Comparison of ENCODE assay signal across 30 mouse cellular contexts in genomic region chr5:112300721-112301308, GRCm38 (mm10). TPM values are rescaled to one million over a fixed set of nuclear protein-coding genes. Genes with fewer than 3 reads are reported as not detected.
DNase-seq lines count a peak whose midpoint lies in the region; ATAC-seq and TF ChIP-seq lines count a peak whose summit lies in the region.
"Had no signal": no experiment of that assay in that cellular context is flagged by ENCODE, and none has a peak within 500 bp of the region (broad histone marks: within the 10 kb centered on the region; RNA-seq: fewer than 3 reads in every experiment).

No protein-coding gene starts in this region.

- H3K4me1 ChIP-seq in liver, embryonic 16.5 days (ENCODE audit: control insufficient read depth, low read depth, low read length) = peaks cover 65% of the 10 kb centered on the region
- peaks cover 49% of the 10 kb centered on the region for H3K4me1 ChIP-seq in liver, embryonic 11.5 days (replicated peaks; ENCODE audit: control insufficient read depth, insufficient read depth, low read length)
- no peaks in the 10 kb centered on the region for H3K4me1 ChIP-seq in midbrain, embryonic 15.5 days
- H3K4me1 ChIP-seq: forebrain, embryonic 12.5 days had no signal

- no peaks in the 10 kb centered on the region for H3K9me3 ChIP-seq in liver, embryonic 16.5 days (replicated peaks; ENCODE audit: control insufficient read depth, low read length)
- no peaks in the 10 kb centered on the region for H3K9me3 ChIP-seq in liver, embryonic 11.5 days (ENCODE audit: control insufficient read depth, low read length)
- no peaks in the 10 kb centered on the region for H3K9me3 ChIP-seq in midbrain, embryonic 15.5 days
- H3K9me3 ChIP-seq: embryonic facial prominence, embryonic 10.5 days; embryonic facial prominence, embryonic 15.5 days; forebrain, embryonic 12.5 days; G1E; heart, embryonic 13.5 days; neural tube, embryonic 13.5 days had no signal

- TF ChIP-seq CTCF in layer of hippocampus, adult 2 months (conservative IDR thresholded peaks at IDR 0.05) = no peak

- H3K27me3 ChIP-seq in liver, embryonic 16.5 days (ENCODE audit: control insufficient read depth, insufficient read depth, low read depth, low read length) = no peaks in the 10 kb centered on the region
- no peaks in the 10 kb centered on the region for H3K27me3 ChIP-seq in liver, embryonic 11.5 days (replicated peaks; ENCODE audit: control insufficient read depth, insufficient read depth, low read length)
- H3K27me3 ChIP-seq in midbrain, embryonic 15.5 days (replicated peaks) = no peaks in the 10 kb centered on the region
- H3K27me3 ChIP-seq: embryonic facial prominence, embryonic 15.5 days; forebrain, embryonic 12.5 days; heart, embryonic 13.5 days; neural tube, embryonic 13.5 days had no signal

- peak overlapping the region; percentile 75; the same call in 1 of the 2 replicates for H3K27ac ChIP-seq in layer of hippocampus, adult 2 months
- H3K27ac ChIP-seq in liver, embryonic 16.5 days (ENCODE audit: low read length) = peak overlapping the region; percentile 70
- no peak overlapping the region for H3K27ac ChIP-seq in liver, embryonic 11.5 days (ENCODE audit: low read depth, low read length)
- no peak overlapping the region for H3K27ac ChIP-seq in midbrain, embryonic 15.5 days
- H3K27ac ChIP-seq: embryonic facial prominence, embryonic 15.5 days; forebrain, embryonic 12.5 days; heart, embryonic 13.5 days; hindbrain, postnatal 0 days; kidney, postnatal 0 days; neural tube, embryonic 13.5 days; stomach, postnatal 0 days had no signal

- H3K36me3 ChIP-seq in liver, embryonic 16.5 days (ENCODE audit: control insufficient read depth, insufficient read depth) = peaks cover 2% of the 10 kb centered on the region; the same call in 1 of the 2 replicates
- H3K36me3 ChIP-seq in liver, embryonic 11.5 days (ENCODE audit: control insufficient read depth, insufficient read depth, low read length) = peaks cover 2% of the 10 kb centered on the region; the same call in 1 of the 2 replicates
- H3K36me3 ChIP-seq in midbrain, embryonic 15.5 days (replicated peaks) = no peaks in the 10 kb centered on the region
- H3K36me3 ChIP-seq: forebrain, embryonic 12.5 days; neural tube, embryonic 13.5 days had no signal

- no peak for ATAC-seq in liver, embryonic 16.5 days (ENCODE audit: low read depth)
- no peak for ATAC-seq in liver, embryonic 11.5 days (replicated peaks; ENCODE audit: low FRiP score)
- no peak for ATAC-seq in midbrain, embryonic 15.5 days (replicated peaks)
- ATAC-seq: forebrain, postnatal 0 days; hindbrain, postnatal 0 days; intestine, embryonic 16.5 days had no signal

- no peak overlapping the region for H3K4me2 ChIP-seq in liver, embryonic 16.5 days (ENCODE audit: low read depth, low read length)
- no peak overlapping the region for H3K4me2 ChIP-seq in liver, embryonic 11.5 days
- no peak overlapping the region for H3K4me2 ChIP-seq in midbrain, embryonic 15.5 days
- H3K4me2 ChIP-seq: embryonic facial prominence, embryonic 15.5 days; forebrain, embryonic 12.5 days; heart, embryonic 13.5 days; lung, embryonic 14.5 days; midbrain, embryonic 11.5 days; neural tube, embryonic 13.5 days had no signal

- DNase-seq in adrenal gland, adult 2 months = peak; percentile 32
- no peak for DNase-seq in adrenal gland, postnatal 25 days
- DNase-seq in layer of hippocampus, adult 2 months (ENCODE audit: low spot score in 2 of 2) = no peak
- no peak for DNase-seq in layer of hippocampus, postnatal 25 days (ENCODE audit: extremely low spot score in 1 of 2, low spot score in 1 of 2)
- no peak for DNase-seq in liver, embryonic 11.5 days (ENCODE audit: low spot score)
- DNase-seq in MN1 (ENCODE audit: low spot score) = peak; percentile 30
- DNase-seq: cerebellum, adult 8-10 months; cerebellum, postnatal 25 days; forebrain, postnatal 0 days; gastrocnemius, postnatal 36 days; heart, postnatal 10 days; kidney, adult 8-10 months; left cerebral cortex, postnatal 4 days; lung, embryonic 14.5 days; lung, postnatal 14 days; thymus, adult 18-20 months; thymus, postnatal 25 days had no signal

- WGBS in liver, embryonic 16.5 days (ENCODE audit: insufficient replicate concordance) = 72% methylated on average over 6 of the region's 6 CpGs
- 90% methylated on average over 6 of the region's 6 CpGs for WGBS in liver, embryonic 11.5 days
- WGBS in midbrain, embryonic 15.5 days = 93% methylated on average over 6 of the region's 6 CpGs

- no peak overlapping the region for H3K4me3 ChIP-seq in layer of hippocampus, adult 2 months
- no peak overlapping the region for H3K4me3 ChIP-seq in liver, embryonic 16.5 days (ENCODE audit: low read depth, low read length)
- no peak overlapping the region for H3K4me3 ChIP-seq in liver, embryonic 11.5 days (ENCODE audit: low read depth, low read length)
- no peak overlapping the region for H3K4me3 ChIP-seq in midbrain, embryonic 15.5 days
- H3K4me3 ChIP-seq: embryonic facial prominence, embryonic 10.5 days; embryonic facial prominence, embryonic 15.5 days; forebrain, embryonic 12.5 days; heart, embryonic 13.5 days; neural tube, embryonic 13.5 days had no signal

- H3K9ac ChIP-seq in liver, embryonic 16.5 days (ENCODE audit: low read depth, low read length) = no peak overlapping the region
- H3K9ac ChIP-seq in liver, embryonic 11.5 days (ENCODE audit: low read depth, low read length) = no peak overlapping the region
- no peak overlapping the region for H3K9ac ChIP-seq in midbrain, embryonic 15.5 days
- H3K9ac ChIP-seq: embryonic facial prominence, embryonic 15.5 days; forebrain, embryonic 12.5 days; forebrain, postnatal 0 days; heart, embryonic 13.5 days; lung, embryonic 14.5 days; neural tube, embryonic 13.5 days had no signal

RNA-seq across cellular contexts. Expression of gene Tpst2, which starts 24.3 kb away (rescaled TPM):
- total RNA-seq in adrenal gland, adult 2 months (2021) = 100 to 1,000 TPM; 154 to 322 TPM
- 222 and 270 TPM in 2 replicates for polyA plus RNA-seq in adrenal gland, adult 2 months (2012; rRNA removed)
- total RNA-seq in adrenal gland, postnatal 25 days (2021) = 144 and 210 TPM in 2 replicates
- total RNA-seq in layer of hippocampus, adult 2 months (2021) = 10 to 100 TPM; 45.3 to 45.4 TPM
- 10 to 100 TPM; 45.9 to 46.2 TPM for total RNA-seq in layer of hippocampus, postnatal 25 days (2021)
- polyA plus RNA-seq in liver, embryonic 16.5 days (2015; fragmentation: Nextera tagmentation; extraction: Ambion mirVana) = 38.5 and 38.8 TPM in 2 replicates
- polyA plus RNA-seq in liver, embryonic 11.5 days (2014; fragmentation: Nextera tagmentation; extraction: Ambion mirVana) = 66.0 and 66.7 TPM in 2 replicates
- polyA plus RNA-seq in midbrain, embryonic 15.5 days (2015; fragmentation: Nextera tagmentation; extraction: Ambion mirVana) = 29.4 and 33.7 TPM in 2 replicates

RNA-seq across cellular contexts. Expression of gene Tfip11, which starts 25.3 kb away (rescaled TPM):
- 10 to 100 TPM; 30.3 to 38.7 TPM for total RNA-seq in adrenal gland, adult 2 months (2021)
- 36.6 and 38.1 TPM in 2 replicates for polyA plus RNA-seq in adrenal gland, adult 2 months (2012; rRNA removed)
- 33.3 and 38.6 TPM in 2 replicates for total RNA-seq in adrenal gland, postnatal 25 days (2021)
- 10 to 100 TPM; 40.6 to 40.8 TPM for total RNA-seq in layer of hippocampus, adult 2 months (2021)
- total RNA-seq in layer of hippocampus, postnatal 25 days (2021) = 10 to 100 TPM; 35.3 to 40.1 TPM
- 11.8 and 12.6 TPM in 2 replicates for polyA plus RNA-seq in liver, embryonic 16.5 days (2015; fragmentation: Nextera tagmentation; extraction: Ambion mirVana)
- 24.5 and 30.5 TPM in 2 replicates for polyA plus RNA-seq in liver, embryonic 11.5 days (2014; fragmentation: Nextera tagmentation; extraction: Ambion mirVana)
- 35.7 and 38.2 TPM in 2 replicates for polyA plus RNA-seq in midbrain, embryonic 15.5 days (2015; fragmentation: Nextera tagmentation; extraction: Ambion mirVana)

RNA-seq across cellular contexts. Expression of gene Srrd, which starts 42.0 kb away (rescaled TPM):
- 10 to 100 TPM; 20.1 to 68.5 TPM for total RNA-seq in adrenal gland, adult 2 months (2021)
- polyA plus RNA-seq in adrenal gland, adult 2 months (2012; rRNA removed) = 43.2 and 47.4 TPM in 2 replicates
- 22.4 and 29.1 TPM in 2 replicates for total RNA-seq in adrenal gland, postnatal 25 days (2021)
- total RNA-seq in layer of hippocampus, adult 2 months (2021) = 10 to 100 TPM; 21.4 to 30.4 TPM
- total RNA-seq in layer of hippocampus, postnatal 25 days (2021) = 10 to 100 TPM; 22.6 to 25.9 TPM
- polyA plus RNA-seq in liver, embryonic 16.5 days (2015; fragmentation: Nextera tagmentation; extraction: Ambion mirVana) = 12.6 and 12.9 TPM in 2 replicates
- 35.3 and 36.5 TPM in 2 replicates for polyA plus RNA-seq in liver, embryonic 11.5 days (2014; fragmentation: Nextera tagmentation; extraction: Ambion mirVana)
- 64.0 and 66.8 TPM in 2 replicates for polyA plus RNA-seq in midbrain, embryonic 15.5 days (2015; fragmentation: Nextera tagmentation; extraction: Ambion mirVana)

RNA-seq across cellular contexts. Expression of gene Hps4, which starts 42.1 kb away (rescaled TPM):
- 10 to 100 TPM; 19.9 to 61.1 TPM for total RNA-seq in adrenal gland, adult 2 months (2021)
- polyA plus RNA-seq in adrenal gland, adult 2 months (2012; rRNA removed) = 62.7 and 64.6 TPM in 2 replicates
- 32.8 and 36.7 TPM in 2 replicates for total RNA-seq in adrenal gland, postnatal 25 days (2021)
- total RNA-seq in layer of hippocampus, adult 2 months (2021) = 10 to 100 TPM; 30.3 to 37.5 TPM
- 10 to 100 TPM; 30.3 to 40.8 TPM for total RNA-seq in layer of hippocampus, postnatal 25 days (2021)
- polyA plus RNA-seq in liver, embryonic 16.5 days (2015; fragmentation: Nextera tagmentation; extraction: Ambion mirVana) = 10.9 and 11.8 TPM in 2 replicates
- polyA plus RNA-seq in liver, embryonic 11.5 days (2014; fragmentation: Nextera tagmentation; extraction: Ambion mirVana) = 25.5 and 32.2 TPM in 2 replicates
- 39.6 and 43.9 TPM in 2 replicates for polyA plus RNA-seq in midbrain, embryonic 15.5 days (2015; fragmentation: Nextera tagmentation; extraction: Ambion mirVana)

RNA-seq across cellular contexts. Expression of gene Crybb1, which starts 45.2 kb away (rescaled TPM):
- 1 to 10 TPM; 2.9 to 3.2 TPM for total RNA-seq in adrenal gland, adult 2 months (2021)
- polyA plus RNA-seq in adrenal gland, adult 2 months (2012; rRNA removed) = 5.3 and 6.7 TPM in 2 replicates
- 1.1 and 2.7 TPM in 2 replicates for total RNA-seq in adrenal gland, postnatal 25 days (2021)
- 1 to 10 TPM; 6.4 to 7.8 TPM for total RNA-seq in layer of hippocampus, adult 2 months (2021)
- 1 to 10 TPM; 7.4 to 7.9 TPM for total RNA-seq in layer of hippocampus, postnatal 25 days (2021)
- polyA plus RNA-seq in liver, embryonic 16.5 days (2015; fragmentation: Nextera tagmentation; extraction: Ambion mirVana) = 0.28 and 0.32 TPM in 2 replicates
- 0.31 and 0.45 TPM in 2 replicates for polyA plus RNA-seq in liver, embryonic 11.5 days (2014; fragmentation: Nextera tagmentation; extraction: Ambion mirVana)
- 4.3 and 4.8 TPM in 2 replicates for polyA plus RNA-seq in midbrain, embryonic 15.5 days (2015; fragmentation: Nextera tagmentation; extraction: Ambion mirVana)
- total RNA-seq: G1E had no signal
- polyA plus RNA-seq: G1E had no signal

Comparison
In these comparisons a context has a peak if more than half of its experiments do, and no peak if none do; other contexts are left out.
1. DNase-seq: peak in adrenal gland, adult 2 months (single experiment) and MN1 (single experiment); none in adrenal gland, postnatal 25 days (single experiment), layer of hippocampus, adult 2 months (0 of 2), layer of hippocampus, postnatal 25 days (0 of 2) and liver, embryonic 11.5 days (single experiment).
2. H3K27ac ChIP-seq: peak in layer of hippocampus, adult 2 months (single experiment) and liver, embryonic 16.5 days (single experiment); none in liver, embryonic 11.5 days (single experiment) and midbrain, embryonic 15.5 days (single experiment).